Comparison of ENCODE assay signal across 8 mouse cellular contexts in the genomic region with DNA sequence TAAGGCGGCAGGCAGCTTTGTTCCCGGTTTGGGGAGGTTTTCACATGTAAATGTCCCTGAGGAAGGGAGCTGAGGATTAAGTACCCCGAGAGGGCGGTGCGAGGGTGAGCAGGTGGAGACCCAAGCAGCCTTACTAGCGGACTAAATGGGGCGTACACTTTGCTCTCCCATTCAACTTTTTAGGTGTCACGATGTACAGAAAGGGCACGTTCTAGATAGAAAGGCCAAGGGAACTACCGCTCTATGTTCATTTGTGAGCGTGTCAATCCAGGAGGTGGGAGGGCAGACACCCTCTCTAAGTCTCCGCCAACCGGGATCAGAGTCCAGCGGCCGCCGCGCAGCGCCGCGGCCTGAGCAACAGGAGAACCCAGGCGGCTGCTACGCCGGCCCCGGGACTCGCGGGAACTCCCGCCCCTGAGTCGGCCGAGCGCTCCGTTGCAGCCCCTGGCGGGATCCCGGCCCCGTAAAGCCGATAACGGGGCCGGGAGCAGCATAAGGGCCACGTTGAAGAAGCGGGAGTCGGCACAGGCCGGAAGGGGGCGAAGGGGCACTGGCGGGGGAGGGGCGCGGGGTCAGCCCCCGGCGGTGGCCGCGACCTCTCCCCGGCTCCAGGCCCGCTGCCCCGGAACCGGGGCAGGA. TPM values are rescaled to one million over a fixed set of nuclear protein-coding genes. Genes with fewer than 3 reads are reported as not detected.
DNase-seq lines count a peak whose midpoint lies in the region; ATAC-seq and TF ChIP-seq lines count a peak whose summit lies in the region.

No protein-coding gene starts in this region.

- no peak for TF ChIP-seq EP300 in heart, adult 2 months (IDR thresholded peaks at IDR 0.05; ENCODE audit: insufficient read depth, low read depth, low read length)

- peak overlapping the region; percentile 98 for H3K4me3 ChIP-seq in heart, adult 2 months
- H3K4me3 ChIP-seq in embryonic facial prominence, embryonic 15.5 days (replicated peaks): peak overlapping the region; percentile 100
- H3K4me3 ChIP-seq in limb, embryonic 10.5 days: peak overlapping the region; percentile 98
- peak overlapping the region; percentile 100 for H3K4me3 ChIP-seq in midbrain, embryonic 10.5 days

- no peaks in the 10 kb centered on the region for H3K9me3 ChIP-seq in embryonic facial prominence, embryonic 15.5 days (replicated peaks)
- H3K9me3 ChIP-seq in limb, embryonic 10.5 days (replicated peaks): no peaks in the 10 kb centered on the region
- H3K9me3 ChIP-seq in midbrain, embryonic 10.5 days (replicated peaks): no peaks in the 10 kb centered on the region

- no peaks in the 10 kb centered on the region for H3K27me3 ChIP-seq in heart, adult 2 months (ENCODE audit: control insufficient read depth, insufficient read depth, low read length)
- H3K27me3 ChIP-seq in embryonic facial prominence, embryonic 15.5 days: no peaks in the 10 kb centered on the region
- H3K27me3 ChIP-seq in limb, embryonic 10.5 days (ENCODE audit: low read depth, poor library complexity, severe bottlenecking): no peaks in the 10 kb centered on the region
- H3K27me3 ChIP-seq in midbrain, embryonic 10.5 days (ENCODE audit: low read depth, poor library complexity, severe bottlenecking): no peaks in the 10 kb centered on the region

- intact Hi-C loops in heart, adult 2 months (cut with DNase I): loop anchor here (5.0 kb wide), 1 partner anchor 86 kb away; no protein-coding TSS in a partner anchor
- intact Hi-C loops in heart, postnatal 25 days (cut with DNase I): loop anchor here (1.0 to 5.0 kb wide), 2 partner anchors 62 to 86 kb away; no protein-coding TSS in a partner anchor

- DNase-seq in heart, adult 2 months: peak in 1 of 2 experiments; percentile 67
- no peak for DNase-seq in heart, adult 8-10 months (ENCODE audit: low spot score)
- DNase-seq in adrenal gland, postnatal 25 days: peak; percentile 59
- peak; percentile 18 for DNase-seq in heart, postnatal 25 days (ENCODE audit: low spot score)
- DNase-seq in limb, embryonic 10.5 days (ENCODE audit: low spot score): no peak
- peak; percentile 73 for DNase-seq in midbrain, embryonic 10.5 days (ENCODE audit: low spot score)
- DNase-seq in spleen, postnatal 4 days (ENCODE audit: low spot score in 2 of 2): peak; percentile 50 to 81

- peaks cover 16% of the 10 kb centered on the region for H3K36me3 ChIP-seq in heart, adult 2 months (ENCODE audit: control insufficient read depth, insufficient read depth, low read length)
- H3K36me3 ChIP-seq in embryonic facial prominence, embryonic 15.5 days: no peaks in the 10 kb centered on the region
- peaks cover 6% of the 10 kb centered on the region for H3K36me3 ChIP-seq in limb, embryonic 10.5 days
- H3K36me3 ChIP-seq in midbrain, embryonic 10.5 days: peaks cover 6% of the 10 kb centered on the region; the same call in 1 of the 2 replicates

- peaks cover 21% of the 10 kb centered on the region for H3K4me1 ChIP-seq in heart, adult 2 months (ENCODE audit: control insufficient read depth, insufficient read depth, low read length)
- peaks cover 37% of the 10 kb centered on the region for H3K4me1 ChIP-seq in embryonic facial prominence, embryonic 15.5 days
- H3K4me1 ChIP-seq in limb, embryonic 10.5 days: peaks cover 38% of the 10 kb centered on the region
- H3K4me1 ChIP-seq in midbrain, embryonic 10.5 days: peaks cover 54% of the 10 kb centered on the region

- H3K27ac ChIP-seq in heart, adult 2 months: peak overlapping the region; percentile 88
- peak overlapping the region; percentile 93 for H3K27ac ChIP-seq in embryonic facial prominence, embryonic 15.5 days (replicated peaks)
- peak overlapping the region; percentile 97 for H3K27ac ChIP-seq in limb, embryonic 10.5 days
- H3K27ac ChIP-seq in midbrain, embryonic 10.5 days (replicated peaks): peak overlapping the region; percentile 99

- peak overlapping the region; percentile 99 for H3K9ac ChIP-seq in heart, adult 2 months (ENCODE audit: low read depth, low read length)
- H3K9ac ChIP-seq in embryonic facial prominence, embryonic 15.5 days: peak overlapping the region; percentile 80

- no peak for ATAC-seq in embryonic facial prominence, embryonic 15.5 days (ENCODE audit: insufficient number of reproducible peaks, low FRiP score, low TSS enrichment, low read depth)

- peaks cover 8% of the 10 kb centered on the region for H3K79me2 ChIP-seq in heart, adult 2 months (replicated peaks; ENCODE audit: control insufficient read depth, insufficient read depth, low read length)

- under 1% methylated on average over 52 of the region's 53 CpGs for WGBS in heart, adult 2 months
- WGBS in embryonic facial prominence, embryonic 15.5 days: under 1% methylated on average over 53 of the region's 53 CpGs
- WGBS in limb, embryonic 10.5 days: under 1% methylated on average over 53 of the region's 53 CpGs
- WGBS in midbrain, embryonic 10.5 days: under 1% methylated on average over 52 of the region's 53 CpGs

- peak; percentile 28; the same call in 1 of the 2 replicates for TF ChIP-seq POLR2A in heart, adult 2 months (IDR thresholded peaks at IDR 0.05; ENCODE audit: insufficient read depth, low read depth, low read length)

- peak overlapping the region; percentile 84 for H3K4me2 ChIP-seq in embryonic facial prominence, embryonic 15.5 days (replicated peaks)

- TF ChIP-seq CTCF in heart, adult 2 months (IDR thresholded peaks at IDR 0.05): no peak; the same call in 1 of the 2 replicates

RNA-seq across cellular contexts. Expression of gene Scaf4, which starts 0.9 kb away (rescaled TPM):
- 10 to 100 TPM; 17.8 to 18.8 TPM for total RNA-seq in heart, adult 2 months (2021)
- polyA plus RNA-seq in heart, adult 2 months (2012; rRNA removed): 19.9 and 20.1 TPM in 2 replicates
- 10 to 100 TPM; 19.3 to 23.8 (median 20.7) TPM for total RNA-seq in heart, adult 8-10 months (2022)
- 54.4 and 70.7 TPM in 2 replicates for total RNA-seq in adrenal gland, postnatal 25 days (2021)
- polyA plus RNA-seq in embryonic facial prominence, embryonic 15.5 days (2015; fragmentation: Nextera tagmentation; extraction: Ambion mirVana): 27.9 and 31.3 TPM in 2 replicates
- 10 to 100 TPM; 17.5 to 21.8 TPM for total RNA-seq in heart, postnatal 25 days (2021)
- 38.8 and 39.6 TPM in 2 replicates for polyA plus RNA-seq in limb, embryonic 10.5 days (2016; fragmentation: Nextera tagmentation; extraction: Ambion mirVana)
- polyA plus RNA-seq in midbrain, embryonic 10.5 days (2016; fragmentation: Nextera tagmentation; extraction: Ambion mirVana): 34.6 and 35.7 TPM in 2 replicates

Comparison
In these comparisons a context has a peak if more than half of its experiments do, and no peak if none do; other contexts are left out.
1. DNase-seq: peak in adrenal gland, postnatal 25 days (single experiment), heart, postnatal 25 days (single experiment), midbrain, embryonic 10.5 days (single experiment) and spleen, postnatal 4 days (2 of 2); none in heart, adult 8-10 months (single experiment) and limb, embryonic 10.5 days (single experiment).
2. Peak in every context shown above with its lines, with median percentiles within 50 percentile points of each other: H3K27ac ChIP-seq and H3K4me3 ChIP-seq.